14 mouse cellular contexts compared by ENCODE assay signal in genomic region chr5:74200481-74200880, GRCm38 (mm10). TPM values are rescaled to one million over a fixed set of nuclear protein-coding genes. Genes with fewer than 3 reads are reported as not detected.
DNase-seq lines count a peak whose midpoint lies in the region; ATAC-seq lines count a peak whose summit lies in the region.
"Had no signal": no experiment of that assay in that cellular context is flagged by ENCODE, and none has a peak within 500 bp of the region (broad histone marks: within the 10 kb centered on the region; RNA-seq: fewer than 3 reads in every experiment).

No protein-coding gene starts in this region.

- no peaks in the 10 kb centered on the region for H3K27me3 ChIP-seq in heart, embryonic 15.5 days
- no peaks in the 10 kb centered on the region for H3K27me3 ChIP-seq in embryonic facial prominence, embryonic 15.5 days
- H3K27me3 ChIP-seq: forebrain, embryonic 13.5 days; midbrain, embryonic 13.5 days had no signal

- peaks cover 56% of the 10 kb centered on the region for H3K4me1 ChIP-seq in heart, embryonic 15.5 days (replicated peaks)
- peaks cover 62% of the 10 kb centered on the region for H3K4me1 ChIP-seq in embryonic facial prominence, embryonic 15.5 days

- no peaks in the 10 kb centered on the region for H3K9me3 ChIP-seq in heart, embryonic 15.5 days (replicated peaks)
- no peaks in the 10 kb centered on the region for H3K9me3 ChIP-seq in embryonic facial prominence, embryonic 15.5 days (replicated peaks)
- H3K9me3 ChIP-seq: liver, embryonic 12.5 days had no signal

- H3K9ac ChIP-seq in heart, embryonic 15.5 days: peak overlapping the region; percentile 14; the same call in 1 of the 2 replicates
- no peak overlapping the region for H3K9ac ChIP-seq in embryonic facial prominence, embryonic 15.5 days
- H3K9ac ChIP-seq: forebrain, embryonic 13.5 days; liver, embryonic 12.5 days; midbrain, embryonic 13.5 days had no signal

- 60% methylated on average over 8 of the region's 8 CpGs for WGBS in heart, embryonic 15.5 days
- WGBS in embryonic facial prominence, embryonic 15.5 days: 71% methylated on average over 8 of the region's 8 CpGs

- H3K4me3 ChIP-seq in heart, embryonic 15.5 days: no peak overlapping the region
- H3K4me3 ChIP-seq in embryonic facial prominence, embryonic 15.5 days (replicated peaks): no peak overlapping the region
- H3K4me3 ChIP-seq: forebrain, embryonic 13.5 days; liver, embryonic 12.5 days; midbrain, embryonic 13.5 days had no signal

- ATAC-seq in heart, embryonic 15.5 days (replicated peaks; ENCODE audit: insufficient number of reproducible peaks, insufficient read depth, low FRiP score, low read depth): no peak
- peak; percentile 91 for ATAC-seq in CD4-positive, CD25-positive, alpha-beta regulatory T cell, adult 4 months
- no peak for ATAC-seq in embryonic facial prominence, embryonic 15.5 days (ENCODE audit: insufficient number of reproducible peaks, low FRiP score, low TSS enrichment, low read depth)
- ATAC-seq: forebrain, embryonic 13.5 days; liver, embryonic 12.5 days; midbrain, embryonic 13.5 days had no signal

- H3K36me3 ChIP-seq in heart, embryonic 15.5 days: peaks cover 23% of the 10 kb centered on the region
- H3K36me3 ChIP-seq in embryonic facial prominence, embryonic 15.5 days: peaks cover 22% of the 10 kb centered on the region

- no peak overlapping the region; the same call in 1 of the 2 replicates for H3K4me2 ChIP-seq in heart, embryonic 15.5 days
- peak overlapping the region; percentile 98; the same call in 1 of the 2 replicates for H3K4me2 ChIP-seq in embryonic facial prominence, embryonic 15.5 days (replicated peaks)
- H3K4me2 ChIP-seq: forebrain, embryonic 13.5 days; liver, embryonic 12.5 days; midbrain, embryonic 13.5 days had no signal

- DNase-seq in heart, adult 9 months (ENCODE audit: low spot score in 2 of 2): no peak
- DNase-seq in natural killer cell, adult 2 months (ENCODE audit: low spot score in 2 of 2): peak; percentile 45 to 50
- DNase-seq in kidney, adult 8-10 months: no peak
- DNase-seq in kidney, adult 18-20 months: no peak
- no peak for DNase-seq in adrenal gland, adult 8-10 months
- DNase-seq: cerebellum, postnatal 36 days; heart, postnatal 4 days; kidney, adult 2 months had no signal

- H3K27ac ChIP-seq in heart, embryonic 15.5 days: peak overlapping the region; percentile 64
- peak overlapping the region; percentile 85 for H3K27ac ChIP-seq in embryonic facial prominence, embryonic 15.5 days (replicated peaks)
- H3K27ac ChIP-seq: forebrain, embryonic 13.5 days; liver, embryonic 12.5 days; midbrain, embryonic 13.5 days had no signal

RNA-seq across cellular contexts. Expression of gene Rasl11b, which starts 5.4 kb away (rescaled TPM):
- polyA plus RNA-seq in heart, embryonic 15.5 days (2015; fragmentation: Nextera tagmentation; extraction: Ambion mirVana): 90.2 and 101 TPM in 2 replicates
- 1 to 10 TPM; 3.4 to 5.0 TPM for polyA plus RNA-seq in CD4-positive, CD25-positive, alpha-beta regulatory T cell, adult 4 months (2017; shearing (Covaris generic))
- 123 and 138 TPM in 2 replicates for polyA plus RNA-seq in embryonic facial prominence, embryonic 15.5 days (2015; fragmentation: Nextera tagmentation; extraction: Ambion mirVana)
- total RNA-seq in adrenal gland, adult 8-10 months (2022): 10 to 100 TPM; 21.0 to 26.2 (median 23.7) TPM

Comparison
In these comparisons a context has a peak if more than half of its experiments do, and no peak if none do; other contexts are left out.
1. DNase-seq: peak in natural killer cell, adult 2 months (2 of 2); none in heart, adult 9 months (0 of 2), kidney, adult 8-10 months (0 of 2), kidney, adult 18-20 months (single experiment) and adrenal gland, adult 8-10 months (single experiment).
2. RNA of gene Rasl11b, which starts 5.4 kb away (polyA plus RNA-seq): 123 to 138 TPM in embryonic facial prominence, embryonic 15.5 days and 90.2 to 101 TPM in heart, embryonic 15.5 days; 3.4 to 5.0 TPM in CD4-positive, CD25-positive, alpha-beta regulatory T cell, adult 4 months; every median in the first group is over 10 times any median in the second.